Mouse (Mus musculus) lung, postnatal 0 days (tissue): ENCODE measurements at regions not wholly inside any gene's neighbourhood (a gene's known extent, or its start where the extent isn't known, plus 50 kb on each side); places are given as distances from the start of the nearest gene placed in this dataset.
"Not testable (repeated sequence)": the region's sequence is repeated elsewhere in the genome, so short reads cannot be mapped to it uniquely, and the experiment has no call there.

Source experiments
- ATAC-seq: fragments of 200-750 bp; cut with Nextera tagmentation; 2 replicates; pipeline ENCODE4 v1.8.0; 2017; ENCODE audit warnings: moderate library complexity
- DNase-seq: peaks from one replicate; pipeline ENCODE4 v3.0.0-alpha.2; 2016; ENCODE audit warnings: low spot score
- H3K27ac ChIP-seq: fragments of 300-500 bp; sonication (generic); 2 replicates; pipeline ENCODE4 v1.5.1; 2014; ENCODE audit warnings: antibody characterized with exemption, mild to moderate bottlenecking, low read length, mixed read lengths
- H3K27me3 ChIP-seq: fragments of 300-500 bp; sonication (generic); replicated peaks from 2 replicates; pipeline ENCODE4 v1.6.1; 2014; ENCODE audit warnings: low read length, mixed read lengths; ENCODE audit not compliant: insufficient read depth
- H3K36me3 ChIP-seq: fragments of 300-500 bp; sonication (generic); 2 replicates; pipeline ENCODE4 v1.6.1; 2014; ENCODE audit warnings: low read length, mixed read lengths; ENCODE audit not compliant: insufficient read depth
- H3K4me1 ChIP-seq: fragments of 300-500 bp; sonication (generic); 2 replicates; pipeline ENCODE4 v1.6.1; 2014; ENCODE audit warnings: antibody characterized with exemption, low read depth, low read length, mixed read lengths; ENCODE audit not compliant: insufficient read depth
- H3K4me2 ChIP-seq: fragments of 300-500 bp; sonication (generic); replicated peaks from 2 replicates; pipeline ENCODE4 v1.6.1; 2014; ENCODE audit warnings: low read depth, mild to moderate bottlenecking, low read length, moderate library complexity, mixed read lengths
- H3K4me3 ChIP-seq: fragments of 300-500 bp; sonication (generic); 2 replicates; pipeline ENCODE4 v1.5.1; 2014; ENCODE audit warnings: low read depth, low read length
- H3K9ac ChIP-seq: fragments of 300-500 bp; sonication (generic); replicated peaks from 2 replicates; pipeline ENCODE4 v1.6.1; 2014; ENCODE audit warnings: low read depth, mild to moderate bottlenecking
- H3K9me3 ChIP-seq: fragments of 300-500 bp; sonication (generic); 2 replicates; pipeline ENCODE4 v1.6.1; 2016; ENCODE audit warnings: low read length, mixed read lengths
- CTCF ChIP-seq: IDR thresholded peaks from 2 replicates; pipeline ENCODE4 v1.5.1; 2016; ENCODE audit warnings: antibody characterized with exemption, mild to moderate bottlenecking
- EP300 ChIP-seq: IDR thresholded peaks from 2 replicates; pipeline ENCODE4 v1.6.1; 2016; ENCODE audit warnings: antibody characterized with exemption, mild to moderate bottlenecking, control low read depth
- WGBS: fragments of 180-500 bp; shearing (Covaris S2); extraction: QIAGEN DNeasy Blood & Tissue Kit; methylation state at CpG from one replicate; pipeline ENCODE4 v1.1.7; 2014; 5-methylcytosine and 5-hydroxymethylcytosine counted together

GRCm38 (mm10) chr3:147662572-147662971, 810.4 kb downstream of the Ttll7 start:
- Histone ChIP-seq H3K4me2 (no peak overlapping the region), H3K36me3 (no peaks in the 10 kb centered on the region), H3K9ac (no peak overlapping the region), H3K27me3 (no peaks in the 10 kb centered on the region), H3K4me1 (no peaks in the 10 kb centered on the region), H3K4me3 (no peak overlapping the region), H3K9me3 (no peaks in the 10 kb centered on the region), H3K27ac (no peak overlapping the region)
- no peak for ATAC-seq
- TF ChIP-seq CTCF = no peak
- TF ChIP-seq EP300 = no peak
- 73% methylated on average over 3 of the region's 3 CpGs for WGBS
- DNase-seq = no peak

DNA sequence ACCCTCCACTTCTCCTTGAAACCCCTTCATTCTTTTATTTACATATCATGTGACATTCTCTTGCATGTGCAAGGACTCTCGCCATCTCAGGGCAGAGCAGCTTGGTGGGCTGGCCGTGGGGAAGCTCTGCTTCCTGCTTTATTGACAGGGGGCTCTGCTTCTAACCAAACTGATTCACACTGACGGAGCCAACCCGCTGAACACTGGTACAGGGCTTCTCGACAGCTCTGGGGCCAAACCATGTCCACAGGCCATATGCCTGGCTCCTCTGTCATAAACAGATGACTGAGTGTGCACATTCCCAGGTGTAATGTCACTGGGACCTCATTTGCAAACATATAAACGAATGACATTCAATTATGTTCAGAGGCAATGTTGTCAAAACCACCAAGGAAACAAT, 800.7 kb downstream of the Ttll7 start:
- Histone ChIP-seq H3K36me3 (no peaks in the 10 kb centered on the region), H3K4me2 (no peak overlapping the region), H3K27me3 (no peaks in the 10 kb centered on the region), H3K4me1 (no peaks in the 10 kb centered on the region), H3K27ac (no peak overlapping the region), H3K9me3 (no peaks in the 10 kb centered on the region), H3K4me3 (no peak overlapping the region), H3K9ac (no peak overlapping the region)
- TF ChIP-seq EP300 (no peak), CTCF (no peak)
- DNase-seq (no peak), ATAC-seq (no peak)
- WGBS = 39% methylated on average over 6 of the region's 6 CpGs

DNA sequence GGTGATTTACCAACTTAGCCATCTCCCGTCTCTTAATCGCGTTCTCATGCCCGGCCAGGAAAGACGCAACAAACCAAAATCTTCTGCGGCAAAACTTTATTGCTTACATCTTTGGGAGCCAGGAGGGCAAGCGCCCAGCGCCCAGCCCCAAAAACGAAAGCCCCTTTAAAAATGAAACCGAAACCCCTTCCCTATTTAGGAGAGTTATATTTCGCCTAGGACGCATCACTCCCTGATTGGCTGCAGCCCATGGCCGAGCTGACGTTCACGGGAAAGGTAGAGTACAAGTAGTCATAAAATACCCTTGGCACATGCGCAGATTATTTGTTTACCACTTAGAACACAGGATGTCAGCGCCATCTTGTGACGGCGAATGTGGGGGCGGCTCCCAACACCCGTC, 783.3 kb downstream of the Ttll7 start:
- not testable (repeated sequence) for H3K4me1 ChIP-seq, H3K27ac ChIP-seq, DNase-seq, H3K4me2 ChIP-seq, H3K9me3 ChIP-seq, H3K9ac ChIP-seq, H3K36me3 ChIP-seq, H3K27me3 ChIP-seq, H3K4me3 ChIP-seq, ATAC-seq
- WGBS = 93% methylated on average over 16 of the region's 21 CpGs

- H3K4me3 ChIP-seq = no peak overlapping the region
- H3K9ac ChIP-seq = no peak overlapping the region
- TF ChIP-seq CTCF = no peak
- no peak for TF ChIP-seq EP300
- 35% methylated on average over 3 of the region's 3 CpGs for WGBS
- ATAC-seq = no peak
- H3K4me2 ChIP-seq = no peak overlapping the region
- DNase-seq = no peak
- H3K4me1 ChIP-seq = no peaks in the 10 kb centered on the region
- no peaks in the 10 kb centered on the region for H3K36me3 ChIP-seq
- no peak overlapping the region for H3K27ac ChIP-seq
- no peaks in the 10 kb centered on the region for H3K27me3 ChIP-seq
- H3K9me3 ChIP-seq = no peaks in the 10 kb centered on the region
These were observed 779.0 kb downstream of the Ttll7 start for GRCm38 (mm10) chr3:147631151-147631550.

GRCm38 (mm10) chr3:147583697-147584315, 731.6 kb downstream of the Ttll7 start:
- H3K4me1 ChIP-seq = no peaks in the 10 kb centered on the region
- 46% methylated on average over 6 of the region's 6 CpGs for WGBS
- no peak for TF ChIP-seq EP300
- no peak for TF ChIP-seq CTCF

GRCm38 (mm10) chr3:147571850-147572249, 719.7 kb downstream of the Ttll7 start:
- DNase-seq (no peak), ATAC-seq (no peak)
- Histone ChIP-seq H3K4me1 (no peaks in the 10 kb centered on the region), H3K4me2 (no peak overlapping the region), H3K4me3 (no peak overlapping the region), H3K9ac (no peak overlapping the region), H3K9me3 (no peaks in the 10 kb centered on the region), H3K36me3 (no peaks in the 10 kb centered on the region), H3K27me3 (no peaks in the 10 kb centered on the region), H3K27ac (no peak overlapping the region)
- 74% methylated on average over 4 of the region's 4 CpGs for WGBS
- TF ChIP-seq EP300 (no peak), CTCF (no peak)

More at GRCm38 (mm10) chr3:147583697-147584315, 731.6 kb downstream of the Ttll7 start:
- H3K4me2 ChIP-seq = no peak overlapping the region
- no peak overlapping the region for H3K27ac ChIP-seq
- ATAC-seq = no peak
- no peaks in the 10 kb centered on the region for H3K9me3 ChIP-seq
- no peak overlapping the region for H3K9ac ChIP-seq
- no peak overlapping the region for H3K4me3 ChIP-seq
- H3K36me3 ChIP-seq = no peaks in the 10 kb centered on the region
- DNase-seq = no peak
- H3K27me3 ChIP-seq = no peaks in the 10 kb centered on the region
